Mouse (Mus musculus) brain, embryonic 14.5 days (tissue): ENCODE results near the gene Plg.

Experiments
- CTCF ChIP-seq: fragments of 200-500 bp; IDR thresholded peaks from 2 replicates; pipeline ENCODE4 v1.5.1; 2012; ENCODE audit warnings: inconsistent platforms, mild to moderate bottlenecking, moderate library complexity, borderline replicate concordance; ENCODE audit not compliant: insufficient read depth, insufficient read length; ENCODE audit errors: extremely low read depth
- POLR2A ChIP-seq: fragments of 200-500 bp; IDR thresholded peaks from 2 replicates; pipeline ENCODE4 v1.6.1; 2012; ENCODE audit warnings: mild to moderate bottlenecking, inconsistent platforms, borderline replicate concordance; ENCODE audit not compliant: poor library complexity, insufficient read depth, insufficient read length, severe bottlenecking; ENCODE audit errors: extremely low read depth

DNA sequence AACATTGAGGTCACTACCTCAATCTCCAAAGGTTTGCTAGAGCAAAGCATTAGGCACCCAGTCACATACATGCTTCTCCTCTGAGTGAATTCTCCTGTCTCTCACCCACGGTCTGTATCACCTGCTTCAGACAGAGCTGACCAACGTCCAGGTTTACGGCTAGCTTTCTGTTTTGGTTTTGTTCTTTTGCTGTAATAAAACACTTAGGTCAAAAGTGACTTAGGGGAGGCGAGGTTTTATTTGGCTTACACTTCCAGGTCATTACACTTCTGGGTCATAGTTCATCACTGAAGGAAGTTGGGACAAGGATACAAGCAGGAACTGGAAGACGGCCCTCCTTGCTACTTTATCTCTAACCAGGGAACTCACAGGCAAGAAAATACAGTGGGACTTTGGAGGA is 9.0 kb upstream of the Plg start:
- no peak for TF ChIP-seq CTCF
- TF ChIP-seq POLR2A, result no peak
